Mouse (Mus musculus) embryonic facial prominence, embryonic 10.5 days (tissue): Measurements from ENCODE around the gene Kcnb1. TPM values are rescaled to one million over a fixed set of nuclear protein-coding genes. Genes with fewer than 3 reads are reported as not detected.

Experiments
- DNase-seq: peaks from one replicate; pipeline ENCODE4 v3.0.0-alpha.2; 2017; ENCODE audit warnings: low spot score
- H3K27ac ChIP-seq: fragments of 300-500 bp; sonication (generic); replicated peaks from 2 replicates; pipeline ENCODE4 v1.5.1; 2016; ENCODE audit warnings: mild to moderate bottlenecking
- H3K27me3 ChIP-seq: fragments of 300-500 bp; sonication (generic); replicated peaks from 2 replicates; pipeline ENCODE4 v1.6.1; 2016; ENCODE audit warnings: low read depth, mild to moderate bottlenecking; ENCODE audit not compliant: poor library complexity, severe bottlenecking
- H3K36me3 ChIP-seq: fragments of 300-500 bp; sonication (generic); replicated peaks from 2 replicates; pipeline ENCODE4 v1.6.1; 2016; ENCODE audit warnings: mild to moderate bottlenecking, moderate library complexity
- H3K4me1 ChIP-seq: fragments of 300-500 bp; sonication (generic); 2 replicates; pipeline ENCODE4 v1.6.1; 2016
- H3K4me3 ChIP-seq: fragments of 300-500 bp; sonication (generic); 2 replicates; pipeline ENCODE4 v1.5.1; 2016; ENCODE audit warnings: mild to moderate bottlenecking, moderate library complexity
- H3K9me3 ChIP-seq: fragments of 300-500 bp; sonication (generic); 2 replicates; pipeline ENCODE4 v1.6.1; 2016; ENCODE audit warnings: mild to moderate bottlenecking
- WGBS: fragments of 180-500 bp; shearing (Covaris S2); methylation state at CpG from one replicate; pipeline ENCODE4 v1.1.7; 2016; 5-methylcytosine and 5-hydroxymethylcytosine counted together
- polyA plus RNA-seq: library from polyadenylated mRNA; unstranded; fragments of >200 nt; fragmentation: Nextera tagmentation; extraction: Ambion mirVana; gene quantifications from 2 replicates; pipeline ENCODE4 v1.2.1, GENCODE M21; 2016

The Kcnb1 gene
- polyA plus RNA-seq, 1 experiment from 2014 or later, result 0.52 TPM

- Histone ChIP-seq H3K9me3 (0 out of 2 replicates have a peak, but pooled peaks cover 4% of the 10 kb centered on the region), H3K4me3 (no peak overlapping the region), H3K27ac (no peak overlapping the region), H3K36me3 (no peaks in the 10 kb centered on the region), H3K27me3 (0 out of 2 replicates have a peak, but pooled peaks cover 5% of the 10 kb centered on the region), H3K4me1 (peaks cover 33% of the 10 kb centered on the region)
- 92% methylated on average over 6 of the region's 6 CpGs for WGBS
- no peak for DNase-seq
Observed at GRCm38 (mm10) chr2:167150880-167151279, 39.1 kb downstream of the Kcnb1 start.

GRCm38 (mm10) chr2:167150135-167150534, 39.8 kb downstream of the Kcnb1 start:
- 0 out of 2 replicates have a peak, but pooled peaks cover 4% of the 10 kb centered on the region for H3K9me3 ChIP-seq
- WGBS, result 93% methylated on average over 7 of the region's 7 CpGs

GRCm38 (mm10) chr2:167149035-167149434, 40.9 kb downstream of the Kcnb1 start:
- Histone ChIP-seq H3K4me1 (peaks cover 35% of the 10 kb centered on the region), H3K27me3 (peaks cover 14% of the 10 kb centered on the region), H3K36me3 (no peaks in the 10 kb centered on the region), H3K27ac (no peak overlapping the region), H3K4me3 (no peak overlapping the region), H3K9me3 (0 out of 2 replicates have a peak, but pooled peaks cover 4% of the 10 kb centered on the region)
- no peak for DNase-seq
- WGBS, result 89% methylated on average over 6 of the region's 6 CpGs

More at GRCm38 (mm10) chr2:167150135-167150534, 39.8 kb downstream of the Kcnb1 start:
- H3K27me3 ChIP-seq, result peaks cover 5% of the 10 kb centered on the region
- no peaks in the 10 kb centered on the region for H3K36me3 ChIP-seq
- peaks cover 27% of the 10 kb centered on the region for H3K4me1 ChIP-seq
- no peak overlapping the region for H3K27ac ChIP-seq
- H3K4me3 ChIP-seq, result no peak overlapping the region
- DNase-seq, result no peak

- DNase-seq, result no peak
- Histone ChIP-seq H3K36me3 (no peaks in the 10 kb centered on the region), H3K27me3 (peaks cover 16% of the 10 kb centered on the region), H3K4me3 (no peak overlapping the region), H3K27ac (no peak overlapping the region; the same call in 1 of the 2 replicates), H3K9me3 (0 out of 2 replicates have a peak, but pooled peaks cover 4% of the 10 kb centered on the region), H3K4me1 (peaks cover 36% of the 10 kb centered on the region)
- 79% methylated on average over 8 of the region's 8 CpGs for WGBS
Observed at GRCm38 (mm10) chr2:167147708-167148107, 42.2 kb downstream of the Kcnb1 start.

GRCm38 (mm10) chr2:167145904-167146303, 44.1 kb downstream of the Kcnb1 start:
- 78% methylated on average over 5 of the region's 5 CpGs for WGBS

GRCm38 (mm10) chr2:167144439-167145307, 45.3 kb downstream of the Kcnb1 start:
- Histone ChIP-seq H3K4me1 (peaks cover 36% of the 10 kb centered on the region), H3K27me3 (peaks cover 16% of the 10 kb centered on the region), H3K4me3 (no peak overlapping the region), H3K9me3 (0 out of 2 replicates have a peak, but pooled peaks cover 4% of the 10 kb centered on the region), H3K27ac (no peak overlapping the region), H3K36me3 (no peaks in the 10 kb centered on the region)
- WGBS, result 15% methylated on average over 14 of the region's 14 CpGs
- no peak for DNase-seq

More at GRCm38 (mm10) chr2:167145904-167146303, 44.1 kb downstream of the Kcnb1 start:
- Histone ChIP-seq H3K4me3 (no peak overlapping the region), H3K4me1 (peaks cover 33% of the 10 kb centered on the region), H3K27ac (no peak overlapping the region), H3K27me3 (peaks cover 16% of the 10 kb centered on the region), H3K36me3 (no peaks in the 10 kb centered on the region), H3K9me3 (0 out of 2 replicates have a peak, but pooled peaks cover 4% of the 10 kb centered on the region)
- no peak for DNase-seq

GRCm38 (mm10) chr2:167143914-167144313, 46.0 kb downstream of the Kcnb1 start:
- 78% methylated on average over 2 of the region's 2 CpGs for WGBS
- DNase-seq, result no peak
- no peak overlapping the region for H3K4me3 ChIP-seq
- H3K4me1 ChIP-seq, result peaks cover 37% of the 10 kb centered on the region
- peaks cover 20% of the 10 kb centered on the region for H3K27me3 ChIP-seq
- H3K36me3 ChIP-seq, result no peaks in the 10 kb centered on the region
- H3K9me3 ChIP-seq, result 0 out of 2 replicates have a peak, but pooled peaks cover 4% of the 10 kb centered on the region
- H3K27ac ChIP-seq, result no peak overlapping the region

GRCm38 (mm10) chr2:167142282-167142681, 47.7 kb downstream of the Kcnb1 start:
- H3K27ac ChIP-seq, result no peak overlapping the region
- H3K36me3 ChIP-seq, result no peaks in the 10 kb centered on the region
- no peaks in the 10 kb centered on the region for H3K9me3 ChIP-seq
- 91% methylated on average over 3 of the region's 3 CpGs for WGBS
- DNase-seq, result no peak
- no peak overlapping the region for H3K4me3 ChIP-seq
- H3K4me1 ChIP-seq, result peaks cover 30% of the 10 kb centered on the region
- peaks cover 20% of the 10 kb centered on the region for H3K27me3 ChIP-seq

- Histone ChIP-seq H3K36me3 (no peaks in the 10 kb centered on the region), H3K27ac (no peak overlapping the region), H3K4me3 (no peak overlapping the region), H3K9me3 (no peaks in the 10 kb centered on the region), H3K4me1 (peaks cover 28% of the 10 kb centered on the region), H3K27me3 (peaks cover 20% of the 10 kb centered on the region)
- 93% methylated on average over 4 of the region's 4 CpGs for WGBS
- DNase-seq, result no peak
Observed at GRCm38 (mm10) chr2:167141810-167142209, 48.1 kb downstream of the Kcnb1 start.

- 74% methylated on average over 13 of the region's 13 CpGs for WGBS
- H3K36me3 ChIP-seq, result no peaks in the 10 kb centered on the region
- H3K27ac ChIP-seq, result no peak overlapping the region
- H3K9me3 ChIP-seq, result no peaks in the 10 kb centered on the region
- H3K4me1 ChIP-seq, result peaks cover 19% of the 10 kb centered on the region
- peaks cover 12% of the 10 kb centered on the region for H3K27me3 ChIP-seq
- no peak for DNase-seq
- no peak overlapping the region for H3K4me3 ChIP-seq
Observed at GRCm38 (mm10) chr2:167139801-167140269, 50.1 kb downstream of the Kcnb1 start.

GRCm38 (mm10) chr2:167138611-167139010, 51.3 kb downstream of the Kcnb1 start:
- Histone ChIP-seq H3K36me3 (no peaks in the 10 kb centered on the region), H3K4me1 (peaks cover 10% of the 10 kb centered on the region; the same call in 1 of the 2 replicates), H3K27ac (no peak overlapping the region), H3K4me3 (no peak overlapping the region), H3K9me3 (no peaks in the 10 kb centered on the region), H3K27me3 (0 out of 2 replicates have a peak, but pooled peaks cover 4% of the 10 kb centered on the region)
- DNase-seq, result no peak
- 67% methylated on average over 6 of the region's 6 CpGs for WGBS

GRCm38 (mm10) chr2:167136909-167137308, 53.0 kb downstream of the Kcnb1 start:
- Histone ChIP-seq H3K9me3 (no peaks in the 10 kb centered on the region), H3K27me3 (0 out of 2 replicates have a peak, but pooled peaks cover 4% of the 10 kb centered on the region), H3K4me1 (peaks cover 14% of the 10 kb centered on the region; the same call in 1 of the 2 replicates), H3K36me3 (no peaks in the 10 kb centered on the region), H3K4me3 (no peak overlapping the region), H3K27ac (no peak overlapping the region)
- WGBS, result 74% methylated on average over 14 of the region's 14 CpGs
- DNase-seq, result no peak
